Mouse (Mus musculus): Measurements from ENCODE around the gene Chmp1a.
"Not testable (repeated sequence)": the region's sequence is repeated elsewhere in the genome, so short reads cannot be mapped to it uniquely, and the experiment has no call there.

Gene Chmp1a

GRCm38 (mm10) chr8:123212321-123213117, at the start of gene Chmp1a, which contains the start of gene Spata33:
Gene Chmp1a, minus strand, starts transcription at chr8:123212763.
Gene Spata33, plus strand, starts transcription at chr8:123212832.
- DNase-seq (ENCODE audit: low spot score in 2 of 2) = peak; percentile 72

GRCm38 (mm10) chr8:123257593-123257992, 45.0 kb upstream of the Chmp1a start:
- DNase-seq (ENCODE audit: low spot score in 2 of 2) = not testable (repeated sequence)

- no peak for DNase-seq (ENCODE audit: low spot score in 2 of 2)
Observed at GRCm38 (mm10) chr8:123257114-123257513, 44.6 kb upstream of the Chmp1a start.

DNA sequence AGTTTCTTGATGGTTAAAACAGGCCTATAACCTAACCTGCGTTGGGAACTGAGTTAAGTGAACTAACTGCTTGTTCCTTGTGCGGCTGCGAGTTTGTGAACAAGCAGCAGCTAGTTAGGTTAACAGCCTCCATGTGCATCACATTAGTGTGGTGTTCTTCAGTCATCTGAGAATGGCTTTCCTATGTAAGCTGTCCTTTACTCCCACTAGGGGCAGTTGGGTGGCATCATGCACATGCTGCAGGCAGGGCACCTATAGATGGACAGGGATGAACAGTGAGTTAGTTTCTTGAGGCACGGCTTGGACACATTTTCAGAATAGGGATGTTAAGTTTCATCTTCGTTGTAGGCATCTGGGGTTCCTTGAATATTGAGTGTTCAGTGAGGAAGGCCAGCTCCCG, 42.6 kb upstream of the Chmp1a start:
- no peak for DNase-seq (ENCODE audit: low spot score in 2 of 2)

GRCm38 (mm10) chr8:123254099-123254885, 41.7 kb upstream of the Chmp1a start, which contains the start of the genes Zfp276 and Vps9d1:
Gene Zfp276, plus strand, starts transcription at chr8:123254195.
Gene Vps9d1, minus strand, starts transcription at chr8:123254348.
- peak; percentile 60 to 74 for DNase-seq (ENCODE audit: low spot score in 2 of 2)

DNA sequence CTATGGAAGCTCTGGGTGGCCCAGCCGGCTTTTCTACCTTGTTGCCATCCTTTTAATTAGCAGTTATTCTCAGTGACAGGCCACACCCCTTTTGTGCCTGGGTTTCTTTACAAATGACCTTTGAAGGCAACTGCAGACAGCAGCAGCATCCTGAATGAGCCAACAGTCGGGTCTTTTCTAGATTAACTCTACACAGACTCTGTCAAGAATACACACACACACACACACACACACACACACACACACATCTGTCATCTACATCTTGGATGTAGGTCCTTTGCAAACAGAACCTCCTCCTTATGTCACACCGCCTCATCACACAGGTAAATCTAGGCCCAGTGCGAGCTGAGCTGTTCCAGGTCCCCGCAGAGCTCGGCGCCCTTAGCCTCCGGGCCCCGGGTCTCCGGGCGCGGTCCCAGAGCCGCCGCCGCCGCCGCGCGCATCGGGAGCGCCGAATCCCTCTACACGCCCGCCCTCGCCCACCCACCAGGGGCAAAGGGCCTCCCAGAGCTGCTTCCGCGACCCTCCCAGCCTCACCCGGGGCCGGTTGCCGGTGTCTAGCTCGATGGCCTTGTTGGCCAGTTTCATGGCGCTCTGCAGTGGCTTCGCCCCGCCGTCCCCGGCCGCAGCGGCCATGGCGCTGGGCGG, 41.0 kb upstream of the Chmp1a start:
- DNase-seq (ENCODE audit: low spot score in 2 of 2) = no peak

GRCm38 (mm10) chr8:123252925-123253324, 40.4 kb upstream of the Chmp1a start:
- no peak for DNase-seq (ENCODE audit: low spot score in 2 of 2)

DNA sequence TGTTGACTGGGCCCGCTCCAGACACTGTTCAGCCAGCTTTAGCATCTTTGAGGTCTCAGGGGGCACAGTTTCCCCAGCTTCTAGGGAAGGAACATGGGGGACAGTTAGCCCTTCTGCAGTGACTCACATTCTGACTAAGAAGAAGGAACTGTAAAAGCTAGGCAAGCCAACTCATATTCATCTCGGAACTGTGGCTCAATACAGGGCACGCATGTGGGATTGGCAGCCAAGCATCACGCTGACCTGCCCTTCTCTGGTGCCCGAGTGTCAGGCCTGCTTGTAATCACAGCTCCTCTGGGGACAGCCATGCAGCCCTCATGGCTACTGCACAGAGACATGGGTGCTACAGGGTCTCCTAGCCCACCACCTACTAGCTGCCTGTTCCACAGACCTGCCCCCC, 38.4 kb upstream of the Chmp1a start:
- no peak for DNase-seq (ENCODE audit: low spot score in 2 of 2)

DNA sequence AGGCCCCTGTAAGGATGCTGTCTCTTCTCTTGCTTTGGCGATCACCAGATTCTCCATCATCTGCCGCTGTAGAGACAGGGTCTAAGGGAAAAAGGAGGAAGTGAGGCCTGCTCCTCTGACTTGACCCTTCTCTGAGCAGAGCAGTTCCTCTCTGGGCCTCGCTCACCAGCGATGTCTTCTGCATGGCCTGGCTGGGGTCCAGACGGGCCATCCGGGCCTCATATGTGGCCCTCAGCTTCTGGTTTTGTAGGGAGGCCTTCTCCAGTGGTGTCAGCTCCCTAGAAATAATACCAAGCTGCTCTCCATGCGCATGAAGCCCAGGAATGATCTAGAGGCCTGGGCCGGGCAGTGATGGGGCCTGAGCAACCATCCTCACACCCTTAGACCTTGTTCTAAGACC, 36.0 kb upstream of the Chmp1a start:
- DNase-seq (ENCODE audit: low spot score in 2 of 2) = no peak

DNA sequence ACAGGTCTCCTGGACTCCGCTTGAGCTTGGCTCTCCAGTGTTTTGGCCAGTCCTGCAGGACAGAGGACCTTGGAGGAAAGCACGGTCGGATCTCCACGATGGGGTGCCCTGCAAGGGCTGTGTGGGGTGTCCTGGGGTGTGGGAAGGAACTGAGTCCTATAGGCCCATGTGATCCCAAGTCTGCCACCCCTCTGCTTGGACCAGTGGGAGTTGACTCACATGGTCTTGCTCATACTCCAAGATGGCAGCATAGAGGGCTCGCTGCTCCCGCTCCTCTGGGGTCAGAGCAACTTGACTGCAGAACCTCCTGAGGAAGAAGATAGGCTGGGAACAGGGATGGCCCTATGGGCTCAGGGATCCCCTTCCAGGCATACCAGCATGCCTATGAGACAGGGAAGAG, 35.2 kb upstream of the Chmp1a start:
- DNase-seq (ENCODE audit: low spot score in 2 of 2) = no peak

GRCm38 (mm10) chr8:123245543-123245942, 33.0 kb upstream of the Chmp1a start:
- DNase-seq (ENCODE audit: low spot score in 2 of 2) = no peak

DNA sequence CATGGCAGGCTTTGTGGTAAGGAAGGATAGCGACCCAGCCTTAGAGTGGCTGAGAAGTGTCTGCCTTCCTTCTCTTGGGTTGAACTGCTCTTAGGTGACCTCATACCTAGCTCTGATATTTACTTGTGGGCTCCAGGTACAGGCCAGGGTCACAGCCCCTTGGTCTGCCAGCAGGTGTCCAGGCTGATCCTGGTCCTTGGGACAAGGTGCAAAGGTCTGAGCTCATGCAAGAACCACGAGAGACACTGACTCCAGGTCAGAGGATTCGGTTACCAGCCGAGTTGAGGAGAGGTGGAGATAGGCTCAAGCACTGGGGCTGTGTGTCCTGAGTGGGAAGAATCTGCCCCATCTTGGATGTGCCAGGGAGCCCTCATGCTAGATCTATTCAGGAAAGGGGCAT, 31.8 kb upstream of the Chmp1a start:
- DNase-seq (ENCODE audit: low spot score in 2 of 2) = no peak

DNA sequence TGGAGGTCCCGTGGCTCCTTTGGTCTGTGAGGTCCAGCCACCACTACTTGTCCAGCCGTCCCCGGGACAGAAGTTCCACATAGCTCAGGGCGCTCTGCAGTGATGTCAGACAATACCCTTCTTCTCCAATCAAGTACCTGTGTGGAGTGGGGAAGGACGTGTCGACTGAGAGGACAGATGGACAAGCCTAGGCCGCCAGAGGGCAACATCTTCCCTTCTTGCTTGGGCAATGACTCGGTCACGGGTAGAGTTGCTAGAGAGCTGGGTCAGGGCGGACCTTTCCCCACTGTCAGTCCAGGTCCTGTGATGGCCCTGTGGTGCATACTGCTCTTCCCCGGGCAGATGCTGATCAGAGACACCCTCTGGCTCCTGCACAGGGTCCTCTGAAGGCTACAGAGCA, 30.5 kb upstream of the Chmp1a start:
- DNase-seq (ENCODE audit: low spot score in 2 of 2) = no peak

DNA sequence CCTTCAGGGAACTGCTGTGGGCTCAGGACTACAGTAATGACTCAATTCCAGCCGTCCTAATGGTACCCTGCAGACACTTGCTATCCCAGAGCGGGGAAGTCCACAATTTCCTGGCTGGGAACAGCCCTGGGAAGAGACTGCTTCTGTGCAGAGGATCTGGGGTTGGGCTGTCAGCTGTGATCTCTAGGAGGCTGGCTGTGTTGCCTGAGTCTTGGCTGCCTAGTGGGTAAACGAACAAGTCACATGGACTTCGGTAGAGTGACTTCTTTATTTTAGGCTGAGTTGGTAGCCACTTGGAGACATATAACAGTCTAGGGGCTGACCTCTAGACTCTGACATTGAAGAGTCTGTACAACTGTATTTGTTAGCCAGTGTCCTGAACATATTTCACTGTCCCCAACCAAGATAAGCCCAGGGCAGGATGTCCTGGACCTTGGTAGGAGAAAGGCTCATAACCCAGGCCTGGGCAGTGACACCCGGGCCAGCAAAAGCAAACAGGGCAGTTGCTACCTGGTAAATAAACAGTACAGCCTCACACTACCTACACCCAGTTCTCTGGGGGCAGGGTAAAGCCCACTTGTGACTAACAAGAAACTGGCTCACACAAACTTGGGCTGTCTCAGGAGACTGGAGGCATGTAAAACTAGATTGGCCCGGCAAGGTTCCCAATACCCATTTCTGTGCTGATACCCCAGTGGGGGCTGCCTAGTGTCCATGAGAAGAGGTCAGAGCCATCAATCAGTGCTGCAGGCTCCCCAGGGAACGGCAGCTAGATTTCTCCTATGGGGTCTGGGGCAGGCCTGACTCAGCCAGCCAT, 29.8 kb upstream of the Chmp1a start:
- no peak for DNase-seq (ENCODE audit: low spot score in 2 of 2)

- DNase-seq (ENCODE audit: low spot score in 2 of 2) = no peak
Observed at GRCm38 (mm10) chr8:123239398-123239797, 26.8 kb upstream of the Chmp1a start.

- peak; percentile 57 to 73 for DNase-seq (ENCODE audit: low spot score in 2 of 2)
Observed at GRCm38 (mm10) chr8:123235520-123236497, 23.2 kb upstream of the Chmp1a start, which contains the start of gene Spata2l. Gene Spata2l, minus strand, starts transcription at chr8:123236233.

- peak; percentile 57 to 73 for DNase-seq (ENCODE audit: low spot score in 2 of 2)
Observed at GRCm38 (mm10) chr8:123234918-123235519, 22.5 kb upstream of the Chmp1a start.

DNA sequence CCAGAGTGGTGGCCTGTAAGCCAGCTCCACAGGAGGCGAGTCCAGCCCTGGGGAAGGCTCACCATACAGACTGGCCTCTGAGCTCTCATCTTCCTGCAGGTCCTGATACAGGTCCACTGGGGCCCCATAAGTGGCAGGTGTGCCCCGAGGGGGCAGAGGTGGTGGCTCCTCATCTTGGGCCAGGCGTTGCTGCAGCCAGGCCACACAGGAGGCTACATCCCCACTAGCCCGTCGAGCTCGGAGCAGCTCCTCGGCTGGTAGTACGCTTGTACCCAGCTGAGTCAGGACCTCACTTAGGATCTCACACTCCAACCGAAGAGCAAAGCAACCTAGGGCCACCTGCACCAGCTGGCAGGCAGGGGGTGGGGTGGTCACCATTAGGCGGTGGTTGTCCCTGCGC, 21.2 kb upstream of the Chmp1a start:
- no peak for DNase-seq (ENCODE audit: low spot score in 2 of 2)

DNA sequence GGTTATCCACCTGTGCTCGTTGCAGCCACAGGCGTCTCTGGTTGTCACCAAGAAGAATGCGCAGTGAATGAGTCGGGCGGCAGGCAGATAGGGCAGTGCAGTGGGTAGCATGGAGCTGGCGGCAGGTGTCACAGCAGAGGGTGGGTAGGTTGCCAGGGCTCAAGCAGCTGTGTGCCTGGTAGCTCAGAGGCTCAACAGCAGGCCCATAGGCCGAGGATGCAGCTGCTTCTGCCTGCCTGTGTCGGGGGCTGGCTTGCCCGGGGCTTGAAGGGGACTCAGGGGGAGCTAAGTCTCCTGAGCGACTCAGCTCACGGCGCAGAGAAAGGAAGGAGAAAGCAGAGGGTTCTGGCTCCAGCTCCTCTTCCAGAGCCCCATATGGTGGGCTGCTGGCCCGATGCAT, 20.7 kb upstream of the Chmp1a start:
- DNase-seq (ENCODE audit: low spot score in 2 of 2) = no peak

DNA sequence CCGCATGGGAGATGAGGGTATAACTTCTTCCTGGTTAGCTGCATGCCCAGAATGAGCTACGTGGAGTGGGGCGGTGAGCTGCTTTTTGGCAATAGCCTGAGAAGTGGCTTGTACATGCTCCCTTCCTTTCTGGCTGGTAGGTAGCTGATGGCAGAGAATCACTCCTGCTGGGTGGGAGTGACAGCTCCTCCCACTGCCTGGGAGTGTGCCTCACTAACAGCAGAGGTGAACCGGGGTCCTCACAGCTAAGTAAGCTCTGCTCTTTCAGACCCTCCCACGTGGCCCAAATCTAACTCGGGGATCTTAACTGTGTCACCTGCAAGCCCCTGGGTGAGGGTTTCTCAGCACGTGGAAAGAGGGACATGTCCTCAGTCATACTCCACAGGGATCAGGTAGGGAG, 20.0 kb upstream of the Chmp1a start:
- no peak for DNase-seq (ENCODE audit: low spot score in 2 of 2)
